Mouse (Mus musculus) midbrain, embryonic 10.5 days (tissue): Measurements from ENCODE around the gene Gm11559. TPM values are rescaled to one million over a fixed set of nuclear protein-coding genes. Genes with fewer than 3 reads are reported as not detected.
"Not testable (repeated sequence)": the region's sequence is repeated elsewhere in the genome, so short reads cannot be mapped to it uniquely, and the experiment has no call there.

Experiments used
- DNase-seq: peaks from one replicate; pipeline ENCODE4 v3.0.0-alpha.2; 2017; ENCODE audit warnings: low spot score
- H3K27ac ChIP-seq: fragments of 300-500 bp; sonication (generic); replicated peaks from 2 replicates; pipeline ENCODE4 v1.5.1; 2016; ENCODE audit warnings: mild to moderate bottlenecking
- H3K27me3 ChIP-seq: fragments of 300-500 bp; sonication (generic); 2 replicates; pipeline ENCODE4 v1.6.1; 2016; ENCODE audit warnings: low read depth, mild to moderate bottlenecking; ENCODE audit not compliant: poor library complexity, severe bottlenecking
- H3K36me3 ChIP-seq: fragments of 300-500 bp; sonication (generic); 2 replicates; pipeline ENCODE4 v1.6.1; 2016; ENCODE audit warnings: mild to moderate bottlenecking, moderate library complexity
- H3K4me1 ChIP-seq: fragments of 300-500 bp; sonication (generic); 2 replicates; pipeline ENCODE4 v1.6.1; 2016
- H3K4me3 ChIP-seq: fragments of 300-500 bp; sonication (generic); 2 replicates; pipeline ENCODE4 v1.5.1; 2016; ENCODE audit warnings: mild to moderate bottlenecking, moderate library complexity
- H3K9me3 ChIP-seq: fragments of 300-500 bp; sonication (generic); replicated peaks from 2 replicates; pipeline ENCODE4 v1.6.1; 2016; ENCODE audit warnings: mild to moderate bottlenecking
- WGBS: fragments of 180-500 bp; shearing (Covaris S2); methylation state at CpG from one replicate; pipeline ENCODE4 v1.1.7; 2016; 5-methylcytosine and 5-hydroxymethylcytosine counted together
- polyA plus RNA-seq: library from polyadenylated mRNA; unstranded; fragments of >200 nt; fragmentation: Nextera tagmentation; extraction: Ambion mirVana; gene quantifications from 2 replicates; pipeline ENCODE4 v1.2.1, GENCODE M21; 2016

The Gm11559 gene
- polyA plus RNA-seq: not detected in 2 replicates

- H3K4me1 ChIP-seq, H3K9me3 ChIP-seq, H3K4me3 ChIP-seq, H3K36me3 ChIP-seq, DNase-seq, H3K27me3 ChIP-seq, H3K27ac ChIP-seq: not testable (repeated sequence)
- WGBS: 62% methylated on average over 1 of the region's 1 CpGs
These were observed at the start of gene Gm11559 for GRCm38 (mm10) chr11:99864176-99864575. Gene Gm11559 (plus strand): TSS chr11:99864476.

GRCm38 (mm10) chr11:99815566-99815965 is 48.7 kb upstream of the Gm11559 start, which contains the start of gene Gm11564:
Gene Gm11564 (minus strand): TSS chr11:99815666.
- WGBS: 91% methylated on average over 2 of the region's 2 CpGs
- not testable (repeated sequence) for H3K9me3 ChIP-seq, H3K4me3 ChIP-seq, H3K36me3 ChIP-seq, DNase-seq, H3K27me3 ChIP-seq, H3K4me1 ChIP-seq
- peak within 1 kb of the TSS; percentile 66 for H3K27ac ChIP-seq

GRCm38 (mm10) chr11:99837966-99838365 is 26.3 kb upstream of the Gm11559 start, which contains the start of gene 2300003K06Rik:
Gene 2300003K06Rik (minus strand): TSS chr11:99838066.
- Histone ChIP-seq H3K27me3 (no peaks in the 10 kb centered on the region), H3K4me1 (peaks cover 4% of the 10 kb centered on the region; the same call in 1 of the 2 replicates), H3K4me3 (no peak within 1 kb of the TSS), H3K36me3 (no peaks in the 10 kb centered on the region), H3K27ac (no peak within 1 kb of the TSS), H3K9me3 (no peaks in the 10 kb centered on the region)
- no peak for DNase-seq
- WGBS: 94% methylated on average over 1 of the region's 1 CpGs

- Histone ChIP-seq H3K9me3 (no peaks in the 10 kb centered on the region), H3K36me3 (no peaks in the 10 kb centered on the region), H3K4me1 (peaks cover 4% of the 10 kb centered on the region; the same call in 1 of the 2 replicates), H3K27me3 (no peaks in the 10 kb centered on the region), H3K4me3 (no peak overlapping the region), H3K27ac (no peak overlapping the region)
- 79% methylated on average over 1 of the region's 1 CpGs for WGBS
- no peak for DNase-seq
These were observed 22.1 kb upstream of the Gm11559 start for GRCm38 (mm10) chr11:99842185-99842584.

GRCm38 (mm10) chr11:99846746-99847145 is 17.5 kb upstream of the Gm11559 start:
- 0 out of 2 replicates have a peak, but pooled peaks cover 3% of the 10 kb centered on the region for H3K9me3 ChIP-seq
- H3K27me3 ChIP-seq: no peaks in the 10 kb centered on the region
- peaks cover 4% of the 10 kb centered on the region; the same call in 1 of the 2 replicates for H3K4me1 ChIP-seq
- no peak overlapping the region for H3K4me3 ChIP-seq
- DNase-seq: no peak
- H3K27ac ChIP-seq: no peak overlapping the region
- WGBS: 86% methylated on average over 2 of the region's 2 CpGs
- H3K36me3 ChIP-seq: no peaks in the 10 kb centered on the region

- Histone ChIP-seq H3K4me3 (no peak within 1 kb of the TSS), H3K27ac (peak within 1 kb of the TSS; percentile 65), H3K36me3 (no peaks in the 10 kb centered on the region), H3K27me3 (no peaks in the 10 kb centered on the region), H3K4me1 (no peaks in the 10 kb centered on the region), H3K9me3 (0 out of 2 replicates have a peak, but pooled peaks cover 3% of the 10 kb centered on the region)
- DNase-seq: no peak
These were observed 12.8 kb upstream of the Gm11559 start, which contains the start of gene Krtap4-16 for GRCm38 (mm10) chr11:99851508-99851907. Gene Krtap4-16 (minus strand): TSS chr11:99851608.

- no peaks in the 10 kb centered on the region for H3K27me3 ChIP-seq
- 0 out of 2 replicates have a peak, but pooled peaks cover 3% of the 10 kb centered on the region for H3K9me3 ChIP-seq
- DNase-seq: no peak
- H3K27ac ChIP-seq: no peak overlapping the region
- H3K4me1 ChIP-seq: no peaks in the 10 kb centered on the region
- no peaks in the 10 kb centered on the region for H3K36me3 ChIP-seq
- WGBS: 68% methylated on average over 3 of the region's 3 CpGs
- no peak overlapping the region for H3K4me3 ChIP-seq
These were observed 10.2 kb upstream of the Gm11559 start for GRCm38 (mm10) chr11:99854121-99854520.

GRCm38 (mm10) chr11:99857617-99858016 is 6.7 kb upstream of the Gm11559 start, which contains the start of gene Gm11568:
Gene Gm11568 (plus strand): TSS chr11:99857917.
- Histone ChIP-seq H3K36me3 (no peaks in the 10 kb centered on the region), H3K27me3 (no peaks in the 10 kb centered on the region), H3K27ac (no peak within 1 kb of the TSS; the same call in 1 of the 2 replicates), H3K4me1 (no peaks in the 10 kb centered on the region), H3K4me3 (no peak within 1 kb of the TSS), H3K9me3 (no peaks in the 10 kb centered on the region)
- DNase-seq: no peak
- 96% methylated on average over 2 of the region's 2 CpGs for WGBS

GRCm38 (mm10) chr11:99858761-99859160 is 5.5 kb upstream of the Gm11559 start:
- Histone ChIP-seq H3K27me3 (no peaks in the 10 kb centered on the region), H3K27ac (no peak overlapping the region), H3K4me3 (no peak overlapping the region), H3K36me3 (no peaks in the 10 kb centered on the region), H3K9me3 (no peaks in the 10 kb centered on the region), H3K4me1 (no peaks in the 10 kb centered on the region)
- WGBS: 85% methylated on average over 2 of the region's 2 CpGs
- no peak for DNase-seq

- H3K36me3 ChIP-seq, H3K4me3 ChIP-seq, DNase-seq, H3K27me3 ChIP-seq, H3K9me3 ChIP-seq, H3K4me1 ChIP-seq: not testable (repeated sequence)
- peak within 1 kb of the TSS; percentile 49; the same call in 1 of the 2 replicates for H3K27ac ChIP-seq
- WGBS: 76% methylated on average over 1 of the region's 1 CpGs
These were observed 8.8 kb downstream of the Gm11559 start, which contains the start of gene Krtap9-1 for GRCm38 (mm10) chr11:99873089-99873488. Gene Krtap9-1 (plus strand): TSS chr11:99873389.

- not testable (repeated sequence) for H3K36me3 ChIP-seq, H3K27me3 ChIP-seq, H3K4me1 ChIP-seq, H3K9me3 ChIP-seq, DNase-seq, H3K27ac ChIP-seq, H3K4me3 ChIP-seq
- WGBS: 77% methylated on average over 1 of the region's 1 CpGs
These were observed 14.6 kb downstream of the Gm11559 start, which contains the start of gene Gm11567 for GRCm38 (mm10) chr11:99878887-99879286. Gene Gm11567 (plus strand): TSS chr11:99879187.

GRCm38 (mm10) chr11:99907620-99908019 is 43.3 kb downstream of the Gm11559 start, which contains the start of gene Krtap31-1:
Gene Krtap31-1 (plus strand): TSS chr11:99907920.
- no peak for DNase-seq
- H3K27me3 ChIP-seq: no peaks in the 10 kb centered on the region
- no peaks in the 10 kb centered on the region for H3K36me3 ChIP-seq
- no peak within 1 kb of the TSS for H3K4me3 ChIP-seq
- no peaks in the 10 kb centered on the region for H3K9me3 ChIP-seq
- 81% methylated on average over 2 of the region's 2 CpGs for WGBS
- no peaks in the 10 kb centered on the region for H3K4me1 ChIP-seq
- H3K27ac ChIP-seq: no peak within 1 kb of the TSS

- H3K4me3 ChIP-seq: no peak within 1 kb of the TSS
- H3K36me3 ChIP-seq: no peaks in the 10 kb centered on the region
- 91% methylated on average over 3 of the region's 3 CpGs for WGBS
- peaks cover 5% of the 10 kb centered on the region; the same call in 1 of the 2 replicates for H3K4me1 ChIP-seq
- no peaks in the 10 kb centered on the region for H3K9me3 ChIP-seq
- H3K27ac ChIP-seq: no peak within 1 kb of the TSS
- DNase-seq: no peak
- H3K27me3 ChIP-seq: no peaks in the 10 kb centered on the region
These were observed 50.2 kb downstream of the Gm11559 start, which contains the start of gene Gm11565 for GRCm38 (mm10) chr11:99914451-99914850. Gene Gm11565 (plus strand): TSS chr11:99914751.
